Mouse (Mus musculus) NIH3T3 (cell line): ENCODE data around the gene Il4i1.

Source experiments
- DNase-seq: peaks from one replicate; pipeline ENCODE4 v3.0.0-alpha.2; 2012; ENCODE audit warnings: low read depth

Il4i1 gene

DNA sequence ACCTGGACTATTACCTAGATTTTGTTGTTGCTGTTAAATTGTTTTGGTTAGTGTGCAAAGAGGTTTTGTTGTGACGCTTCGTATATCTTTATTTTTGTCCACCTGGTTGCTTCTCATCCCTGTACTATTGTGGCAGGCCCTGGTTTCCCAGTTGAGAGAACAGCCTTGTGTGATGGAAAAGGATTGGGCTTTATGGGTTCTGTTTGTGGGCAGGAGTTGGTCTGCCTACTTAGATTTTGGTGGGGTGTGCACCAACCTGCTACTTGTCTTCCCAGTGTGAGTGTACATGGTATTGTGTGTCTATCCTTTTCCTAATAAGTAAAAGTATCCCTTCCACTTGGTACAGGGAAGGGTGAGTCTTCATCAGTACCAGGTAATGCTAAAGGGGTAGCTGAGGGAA, 3.2 kb downstream of the Il4i1 start:
- DNase-seq: no peak

DNA sequence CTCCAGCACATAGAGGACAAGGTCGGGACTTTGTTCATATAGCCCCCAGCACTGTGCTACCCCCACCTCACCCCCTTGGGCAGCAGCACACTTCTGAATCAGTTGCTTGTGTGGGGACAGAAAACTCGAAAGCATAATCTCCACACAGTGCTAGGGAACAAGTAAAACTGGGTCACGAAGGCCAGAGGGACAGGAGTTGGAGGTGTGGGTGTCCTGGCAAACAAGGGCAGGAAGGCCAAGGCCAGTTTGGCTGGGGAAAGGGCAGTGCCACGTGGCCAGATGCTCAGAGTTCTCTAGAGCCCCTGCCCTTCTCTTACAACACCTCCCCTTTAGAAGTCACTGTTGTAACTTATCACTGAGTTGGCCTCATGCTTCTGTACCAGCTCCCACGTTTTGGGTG, 3.7 kb downstream of the Il4i1 start:
- DNase-seq: no peak

DNA sequence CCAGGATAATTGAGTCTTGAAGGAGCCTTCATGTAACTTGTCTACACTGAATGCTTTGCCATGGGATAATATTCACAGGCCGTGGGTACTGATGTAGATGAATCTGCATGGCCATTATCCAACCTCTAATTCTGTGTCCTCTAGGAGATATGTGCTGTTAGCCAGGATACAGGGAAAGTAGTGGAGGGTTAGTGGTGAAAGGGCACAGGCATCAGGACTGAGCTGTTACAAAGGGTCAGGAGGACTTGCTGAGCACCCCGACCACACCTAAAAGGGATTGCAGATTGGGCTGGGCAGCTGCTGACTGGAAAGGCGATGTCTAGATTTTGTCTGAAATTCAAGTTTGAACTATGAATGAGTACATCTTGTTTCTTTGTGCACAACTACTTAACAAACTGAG, 4.3 kb downstream of the Il4i1 start:
- DNase-seq: no peak

DNA sequence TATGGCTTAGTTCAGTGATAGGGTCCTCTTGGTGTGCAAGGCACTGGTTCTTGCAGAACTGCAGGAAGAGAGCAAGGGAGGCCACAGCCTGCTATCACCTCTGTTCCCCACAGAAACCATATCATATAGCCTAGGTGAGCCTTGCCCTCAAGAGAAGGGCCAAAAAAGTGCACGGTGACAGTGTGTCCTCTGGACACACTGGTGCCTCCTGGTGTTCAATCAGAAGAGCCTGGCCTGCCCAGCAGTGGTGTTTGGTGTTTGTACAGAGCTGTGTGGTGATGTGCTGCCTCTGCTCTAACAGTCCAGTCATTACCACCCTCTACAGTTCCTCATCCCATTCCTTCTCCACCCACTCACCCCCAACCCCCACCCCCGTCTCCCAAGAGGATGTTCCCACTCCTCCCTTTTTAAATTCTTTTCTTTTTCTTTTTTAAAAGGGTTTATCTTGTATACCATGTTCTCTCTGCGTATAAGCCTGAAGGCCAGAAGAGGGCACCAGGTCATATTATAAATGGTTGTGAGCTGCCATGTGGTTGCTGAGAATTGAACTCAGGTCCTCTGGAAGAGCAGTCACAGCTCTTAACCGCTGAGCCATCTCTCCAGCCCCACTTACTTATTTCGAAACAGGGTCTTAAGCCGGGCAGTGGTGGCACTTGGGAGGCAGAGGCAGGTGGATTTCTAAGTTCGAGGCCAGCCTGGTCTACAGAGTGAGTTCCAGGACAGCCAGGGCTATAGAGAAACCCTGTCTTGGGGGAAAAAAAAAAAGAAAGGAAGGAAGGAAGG, 5.7 kb downstream of the Il4i1 start:
- no peak for DNase-seq

DNA sequence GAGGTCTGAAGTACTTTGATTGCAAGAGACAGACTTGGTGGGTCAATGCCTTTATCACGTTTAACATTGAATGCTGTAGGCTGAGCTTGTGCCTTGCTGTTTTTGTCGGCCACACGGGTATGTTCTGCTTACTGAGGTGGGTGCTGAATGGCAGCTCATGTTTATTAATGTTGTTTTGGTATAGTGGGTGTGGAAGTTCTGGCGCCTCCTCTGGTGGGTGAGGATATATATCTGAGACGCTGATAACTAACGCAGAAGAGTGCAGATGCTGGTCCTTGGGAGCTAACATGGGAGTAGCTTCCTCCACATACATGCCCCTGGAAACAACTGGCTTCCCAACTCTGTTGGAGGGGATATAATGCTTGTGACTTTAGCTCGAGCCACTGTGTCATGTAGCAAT, 7.2 kb downstream of the Il4i1 start:
- peak; percentile 39 for DNase-seq

DNA sequence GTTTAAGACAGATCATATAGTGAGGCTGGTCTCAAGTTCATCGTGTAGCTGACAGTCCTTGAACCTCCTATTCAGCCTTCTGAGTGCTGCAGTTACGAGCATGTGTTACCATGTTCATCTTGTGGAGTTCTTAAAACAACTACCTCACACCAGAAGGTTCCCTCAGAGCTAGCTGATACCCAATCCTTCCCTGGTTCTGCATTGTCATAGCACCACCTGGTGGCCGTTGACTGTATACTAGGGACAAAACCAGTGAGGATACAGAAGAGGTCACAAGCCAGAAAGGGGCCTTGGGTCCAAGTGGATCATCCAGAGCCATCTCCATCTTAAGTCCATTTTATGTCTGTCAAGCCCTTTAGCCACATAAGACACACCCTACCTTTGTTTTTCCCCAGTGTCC, 8.7 kb downstream of the Il4i1 start:
- DNase-seq: peak; percentile 90

DNA sequence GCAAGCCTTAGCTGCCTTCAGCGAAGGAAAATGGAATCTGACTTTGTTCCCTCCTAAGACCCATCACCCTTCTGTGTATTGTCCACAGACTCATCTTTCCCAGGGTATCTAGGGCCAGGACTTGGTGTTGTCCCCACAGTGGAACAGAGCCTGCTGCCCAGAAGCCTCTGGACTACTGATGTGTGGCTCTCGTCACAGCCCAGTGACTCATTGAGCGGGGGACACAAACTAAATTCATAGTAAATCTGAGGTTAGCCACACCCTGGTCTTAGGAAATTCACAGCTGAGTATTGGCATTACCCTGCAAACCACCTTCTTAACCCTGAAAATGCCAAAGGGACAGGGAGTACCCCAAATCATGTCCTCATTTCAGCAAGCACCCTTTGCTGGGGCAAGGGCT, 10.6 kb downstream of the Il4i1 start:
- DNase-seq: no peak

DNA sequence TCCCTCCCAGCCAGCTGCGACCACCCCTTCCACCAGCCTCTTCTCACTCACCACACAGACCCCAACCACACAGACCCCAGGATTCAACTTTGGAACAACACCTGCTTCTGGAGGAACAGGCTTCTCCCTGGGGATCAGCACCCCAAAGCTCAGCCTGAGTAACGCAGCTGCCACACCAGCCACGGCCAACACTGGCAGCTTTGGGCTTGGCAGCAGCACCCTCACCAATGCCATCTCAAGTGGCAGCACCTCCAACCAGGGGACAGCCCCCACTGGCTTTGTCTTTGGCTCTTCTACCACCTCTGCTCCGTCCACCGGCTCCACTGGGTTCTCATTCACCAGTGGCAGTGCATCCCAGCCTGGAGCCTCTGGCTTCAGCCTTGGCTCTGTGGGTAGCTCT, 12.5 kb downstream of the Il4i1 start:
- no peak for DNase-seq

DNA sequence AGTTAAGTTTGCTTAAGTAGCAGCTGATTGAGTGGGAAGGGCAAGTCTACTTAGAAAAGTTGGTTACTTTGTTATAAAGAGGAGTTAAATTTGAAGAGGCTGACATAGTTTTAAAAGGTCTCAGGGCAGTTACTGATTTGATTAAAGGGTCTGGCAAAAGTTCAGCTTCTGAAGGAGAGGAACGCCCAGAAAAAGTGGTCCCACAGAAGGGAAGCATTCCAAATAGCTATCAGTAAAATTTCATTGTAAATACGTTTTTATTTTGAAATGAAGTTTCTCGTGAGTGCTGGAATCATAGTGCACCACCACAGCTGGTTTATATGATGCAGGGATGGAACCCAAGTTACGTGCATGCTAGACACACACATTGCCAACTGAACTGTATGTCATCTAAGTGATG, 16.6 kb downstream of the Il4i1 start:
- peak; percentile 31 for DNase-seq

DNA sequence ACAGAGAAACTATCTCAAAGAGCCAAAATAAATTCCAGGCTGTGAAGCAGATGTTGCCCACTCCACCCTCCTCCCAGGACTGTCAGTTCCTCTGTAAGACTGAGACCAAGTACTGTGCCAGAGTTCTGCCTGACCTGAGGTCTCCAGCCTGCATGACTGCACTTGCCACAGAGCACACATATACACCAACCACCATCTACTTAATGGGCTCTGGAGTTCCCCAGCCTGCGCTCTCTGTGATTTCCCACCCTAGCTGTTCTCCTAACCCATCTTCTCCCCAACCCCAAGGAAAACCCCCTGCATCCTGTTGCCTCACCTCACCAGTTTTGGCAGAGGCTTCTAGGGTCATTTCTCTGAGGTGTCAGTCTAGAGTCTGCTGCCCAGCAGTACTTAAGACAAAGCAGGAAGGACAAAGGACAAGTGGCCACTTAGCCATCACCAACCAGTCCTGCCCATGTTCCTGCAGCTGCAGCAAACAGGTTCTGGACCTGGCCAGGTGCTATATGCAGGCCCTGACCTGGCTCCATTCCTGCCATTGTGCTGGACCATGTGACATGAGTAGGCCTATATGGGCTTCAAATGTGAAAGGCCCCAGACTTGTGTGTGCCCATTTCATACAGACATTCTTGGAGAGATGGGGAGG, 19.3 kb downstream of the Il4i1 start:
- no peak for DNase-seq

DNA sequence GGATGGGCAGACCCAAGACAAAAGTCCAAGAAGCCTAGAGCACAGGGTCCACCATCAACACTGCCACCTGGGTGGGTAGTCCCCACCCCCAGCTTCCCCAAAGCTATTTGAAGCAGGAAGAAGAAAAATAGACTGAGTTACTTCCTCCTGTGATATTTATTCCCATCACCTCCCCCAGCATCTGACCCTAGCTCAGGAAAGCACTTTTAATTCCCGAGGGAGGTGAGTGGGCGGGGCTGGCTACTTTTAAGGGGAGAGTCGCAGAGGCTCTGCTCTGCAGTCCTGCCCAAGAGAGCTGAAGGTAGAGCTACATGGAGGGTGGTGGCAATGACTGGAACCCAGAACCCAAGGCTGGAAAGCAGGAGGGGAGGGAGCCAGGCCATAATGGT, 19.8 kb downstream of the Il4i1 start:
- DNase-seq: no peak

DNA sequence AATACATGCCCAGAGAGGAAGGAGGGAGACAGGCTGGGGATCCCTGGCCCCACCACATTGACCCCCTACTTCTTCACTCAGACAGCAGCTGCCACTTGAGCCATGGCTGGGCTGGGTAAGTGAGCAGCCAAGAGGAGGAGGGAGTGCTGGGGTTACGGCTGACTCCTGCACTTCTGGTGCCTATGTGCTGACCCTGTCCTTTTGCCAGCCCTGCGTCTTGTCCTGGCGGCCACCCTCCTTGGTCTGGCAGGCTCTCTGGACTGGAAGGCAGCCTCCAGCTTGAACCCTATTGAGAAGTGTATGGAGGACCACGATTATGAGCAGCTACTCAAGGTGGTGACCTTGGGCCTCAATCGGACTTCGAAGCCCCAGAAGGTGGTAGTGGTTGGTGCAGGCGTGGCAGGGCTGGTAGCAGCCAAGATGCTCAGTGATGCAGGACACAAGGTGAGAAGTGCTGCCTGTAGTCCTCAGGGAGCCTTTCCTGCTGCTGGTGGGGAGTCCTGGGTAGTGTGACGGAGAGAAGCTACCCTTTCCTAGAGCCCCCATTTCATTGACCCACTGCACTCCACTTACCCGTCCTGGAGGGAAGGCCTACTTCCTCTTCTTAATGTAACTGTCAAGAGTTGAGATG, 20.4 kb downstream of the Il4i1 start:
- DNase-seq: no peak

DNA sequence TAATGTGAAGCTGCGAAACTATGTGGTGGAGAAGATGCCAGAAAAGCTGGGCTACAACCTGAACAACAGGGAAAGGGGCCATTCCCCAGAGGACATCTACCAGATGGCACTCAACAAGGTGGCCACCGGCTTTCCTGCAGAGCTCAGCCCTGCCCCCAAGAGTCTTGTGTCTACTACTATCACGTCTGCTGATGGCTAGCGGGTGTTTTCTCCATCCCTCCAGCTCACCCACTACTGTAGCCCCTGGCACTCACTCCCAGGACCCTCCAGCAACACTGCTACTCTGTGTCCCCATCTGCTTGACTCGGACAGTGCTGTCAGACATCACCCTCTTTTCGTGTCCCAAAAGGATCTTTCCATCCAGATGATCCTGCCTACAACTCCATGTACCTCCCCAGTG, 21.9 kb downstream of the Il4i1 start:
- no peak for DNase-seq

DNA sequence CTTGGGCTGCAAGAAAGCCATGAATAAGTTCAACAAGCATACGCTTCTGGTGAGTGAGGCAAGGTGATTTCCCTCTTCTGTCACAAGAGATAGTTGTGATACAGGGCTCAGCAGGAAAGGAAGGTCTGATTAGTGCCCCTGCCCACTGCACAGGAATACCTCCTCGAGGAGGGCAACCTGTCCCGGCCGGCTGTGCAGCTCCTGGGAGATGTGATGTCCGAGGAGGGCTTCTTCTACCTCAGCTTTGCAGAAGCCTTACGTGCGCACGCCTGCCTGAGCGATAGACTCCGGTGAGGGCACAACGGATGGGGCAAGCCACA, 22.9 kb downstream of the Il4i1 start:
- DNase-seq: no peak

DNA sequence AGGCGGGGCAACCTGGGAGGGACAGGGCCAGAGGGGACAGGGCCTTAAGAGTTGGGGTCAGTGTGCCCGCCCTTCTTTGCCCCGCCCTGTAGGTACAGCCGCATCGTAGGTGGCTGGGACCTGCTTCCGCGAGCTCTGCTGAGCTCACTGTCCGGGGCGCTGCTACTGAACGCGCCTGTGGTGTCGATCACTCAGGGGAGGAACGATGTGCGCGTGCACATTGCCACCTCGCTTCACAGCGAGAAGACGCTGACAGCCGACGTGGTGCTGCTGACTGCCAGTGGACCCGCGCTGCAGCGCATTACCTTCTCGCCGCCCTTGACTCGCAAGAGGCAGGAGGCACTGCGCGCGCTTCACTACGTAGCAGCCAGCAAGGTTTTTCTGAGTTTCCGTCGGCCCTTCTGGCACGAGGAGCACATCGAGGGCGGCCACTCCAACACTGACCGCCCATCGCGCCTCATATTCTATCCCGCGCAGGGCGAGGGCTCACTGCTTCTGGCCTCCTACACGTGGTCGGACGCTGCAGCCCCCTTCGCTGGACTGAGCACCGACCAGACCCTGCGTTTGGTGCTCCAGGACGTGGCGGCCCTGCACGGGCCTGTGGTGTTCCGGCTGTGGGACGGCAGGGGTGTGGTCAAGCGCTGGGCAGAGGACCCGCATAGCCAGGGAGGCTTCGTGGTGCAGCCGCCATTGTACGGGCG, 23.5 kb downstream of the Il4i1 start:
- no peak for DNase-seq

DNA sequence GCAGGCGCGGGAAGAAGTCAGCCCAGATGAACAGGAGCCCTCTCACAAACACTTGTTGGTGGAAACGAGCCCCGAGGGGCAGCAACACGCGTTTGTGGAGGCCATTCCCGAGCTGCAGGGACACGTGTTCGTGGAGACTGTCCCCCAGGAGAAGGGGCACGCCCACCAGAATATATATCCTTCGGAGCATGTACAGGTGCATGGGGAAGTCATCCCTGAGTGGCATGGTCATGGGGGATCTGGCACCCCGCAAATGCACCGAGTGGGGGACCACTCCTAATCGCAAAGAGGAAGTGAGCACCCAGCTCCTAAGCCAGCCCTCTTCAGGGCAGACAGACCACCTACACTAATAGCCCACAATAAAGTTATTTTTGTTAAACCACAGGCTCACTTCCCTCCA, 24.2 kb downstream of the Il4i1 start:
- DNase-seq: no peak

DNA sequence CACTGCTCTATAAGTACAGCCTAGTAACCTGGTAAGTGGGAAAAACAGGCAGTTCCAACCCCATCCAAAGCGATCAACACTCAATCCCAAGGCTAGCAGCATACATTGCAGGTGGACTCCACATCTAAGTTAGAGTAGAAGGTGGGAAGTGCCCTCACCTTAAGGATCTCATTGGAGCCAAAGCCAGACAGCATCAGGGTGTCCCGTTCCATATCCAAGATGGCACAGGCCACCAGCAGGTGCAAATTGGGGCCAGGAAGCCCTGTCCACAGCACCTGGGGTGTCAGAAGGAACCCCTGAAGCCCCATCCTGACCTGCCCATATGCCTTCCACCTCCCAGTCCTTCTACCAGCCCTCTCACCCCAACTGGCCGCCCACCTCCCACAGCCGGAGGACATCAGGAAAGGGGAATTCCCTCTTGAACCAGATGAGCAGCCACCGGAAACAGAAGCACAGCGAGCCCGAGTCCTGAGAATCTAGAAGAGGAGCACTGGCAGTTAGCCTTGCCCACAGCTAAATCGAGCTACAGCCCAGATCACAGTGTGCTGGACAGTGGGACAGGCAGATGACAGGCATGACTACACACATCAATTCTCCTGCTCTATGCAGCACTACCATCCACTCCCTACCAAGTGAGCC, 25.8 kb downstream of the Il4i1 start:
- DNase-seq: no peak

DNA sequence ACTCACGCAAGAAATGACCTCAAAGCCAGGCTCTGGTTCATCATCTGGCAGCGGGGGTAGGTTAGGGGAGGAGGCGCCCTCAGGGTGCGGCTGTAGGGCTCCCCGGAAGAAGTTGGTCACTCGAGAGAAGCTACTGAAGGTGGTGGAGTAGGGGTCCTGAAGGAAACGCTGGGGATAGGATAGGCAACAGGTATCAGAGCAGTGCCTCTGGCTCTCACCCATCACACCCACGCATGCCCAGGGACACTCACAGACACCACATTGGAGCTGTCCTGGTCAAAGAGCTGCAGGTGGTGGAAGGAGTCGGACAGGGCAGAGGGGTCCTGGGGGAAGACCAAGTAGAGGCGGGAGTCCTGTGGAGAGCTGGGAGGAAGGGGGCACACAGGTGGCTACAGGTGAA, 28.8 kb downstream of the Il4i1 start:
- no peak for DNase-seq

DNA sequence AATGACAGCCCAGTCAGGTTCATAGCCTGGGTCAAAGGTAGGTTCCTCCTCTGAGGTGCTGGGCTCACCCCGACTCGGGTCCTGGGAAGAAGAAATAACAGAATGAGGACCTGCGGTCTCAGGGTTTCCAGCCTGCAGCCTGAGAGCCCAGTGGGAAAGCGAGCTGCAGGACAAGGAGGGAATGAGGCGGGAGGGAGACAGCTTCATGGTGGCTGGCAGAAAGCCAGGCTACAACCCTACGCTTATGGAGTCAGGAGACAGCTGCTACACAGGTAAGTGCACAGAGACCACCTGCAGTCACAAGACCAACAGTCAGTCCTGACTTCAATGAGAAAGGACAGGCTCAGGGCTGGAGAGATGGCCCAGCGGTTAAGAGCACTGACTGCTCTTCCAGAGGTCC, 30.6 kb downstream of the Il4i1 start:
- DNase-seq: no peak

DNA sequence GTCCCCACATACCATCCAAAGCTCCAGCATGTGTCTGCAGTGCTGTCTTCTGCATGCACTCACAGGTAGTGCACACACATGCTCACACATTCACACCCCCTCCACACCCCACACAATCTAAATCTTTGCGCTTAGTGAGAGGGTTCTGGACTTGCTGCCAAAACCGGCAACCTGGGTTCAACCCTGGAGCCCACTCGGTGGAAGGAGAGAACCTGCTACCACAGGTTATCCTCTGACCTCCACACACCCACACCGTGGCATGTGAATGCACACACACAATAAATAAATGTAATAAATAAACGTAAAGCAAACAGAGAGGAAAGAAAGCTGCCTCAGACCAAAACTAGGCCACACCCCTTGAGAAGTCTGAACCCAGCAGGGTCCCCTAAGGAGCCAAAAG, 31.6 kb downstream of the Il4i1 start:
- DNase-seq: no peak

DNA sequence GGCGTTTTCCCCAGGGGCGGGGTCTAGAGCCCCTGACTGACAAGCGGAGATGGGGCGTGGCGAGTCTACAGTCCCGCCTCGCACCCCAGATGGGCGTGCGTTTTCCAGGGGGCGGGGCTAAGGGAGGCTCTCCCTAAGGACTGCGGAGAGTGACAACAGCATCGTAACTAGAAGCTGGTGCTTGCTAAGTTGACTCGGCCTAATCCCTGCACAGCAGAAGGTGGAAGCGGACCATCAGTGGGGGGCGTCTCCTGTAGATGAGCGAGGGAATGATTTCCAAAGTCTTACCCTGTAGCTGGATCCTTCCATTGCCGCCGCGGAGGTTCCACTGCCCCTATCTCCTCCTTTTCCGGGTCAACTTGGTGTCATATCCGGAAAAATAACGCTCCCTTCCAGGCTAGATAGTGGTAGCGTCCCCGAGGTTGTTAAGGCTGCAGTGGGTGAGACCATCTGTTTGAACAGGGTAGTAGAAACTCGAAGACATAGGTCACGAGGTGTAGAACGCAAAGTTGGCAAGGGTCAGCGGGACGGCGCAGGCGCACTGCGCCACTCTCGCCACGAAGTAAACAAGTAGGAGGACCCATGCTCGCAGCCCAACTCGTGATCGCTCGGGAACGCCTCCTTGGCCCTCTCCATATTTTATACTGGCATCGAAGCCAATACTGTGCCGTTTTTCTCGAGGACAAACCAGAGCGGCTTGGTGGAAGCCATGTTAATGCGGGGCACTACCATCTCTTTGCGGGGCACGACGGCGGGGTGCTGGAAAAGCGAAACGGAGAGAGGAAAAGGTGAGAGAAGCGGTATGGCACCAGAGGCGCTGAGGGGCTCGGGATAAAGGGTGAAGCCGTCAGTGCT, 32.6 kb downstream of the Il4i1 start, which contains the start of the genes Akt1s1 and Tbc1d17:
Akt1s1 (plus strand) TSS at position 431 of the 855 bp plus-strand sequence.
Tbc1d17 (minus strand) TSS at position 519 of the 855 bp plus-strand sequence.
- peak; percentile 100 for DNase-seq
